8 mouse cellular contexts compared by ENCODE assay signal in genomic region chr5:52741391-52742111, GRCm38 (mm10). TPM values are rescaled to one million over a fixed set of nuclear protein-coding genes. Genes with fewer than 3 reads are reported as not detected.
A peak's percentile ranks its signal among the peaks of the same experiment; 100 is the strongest.
DNase-seq lines count a peak whose midpoint lies in the region; ATAC-seq and TF ChIP-seq lines count a peak whose summit lies in the region.

Pi4k2b (plus strand) TSS chr5:52741574.

- peak within 1 kb of the TSS; percentile 91 for H3K4me2 ChIP-seq in forebrain, postnatal 0 days (ENCODE audit: low read depth)

- peak; percentile 94 for ATAC-seq in forebrain, postnatal 0 days
- ATAC-seq in hematopoietic stem cell, adult 5-6 weeks (replicated peaks in 1 of 2; ENCODE audit: insufficient read depth in 1 of 2, low FRiP score in 2 of 2, low TSS enrichment in 1 of 2, low read depth in 1 of 2, poor library complexity in 2 of 2, severe bottlenecking in 2 of 2): peak; percentile 65 to 84

- TF ChIP-seq CTCF in cerebellum, adult 2 months (IDR thresholded peaks at IDR 0.05; ENCODE audit: borderline replicate concordance, insufficient read depth, low read depth, low read length): no peak
- TF ChIP-seq CTCF in forebrain, postnatal 0 days (IDR thresholded peaks at IDR 0.05; ENCODE audit: low read depth): no peak

- no peaks in the 10 kb centered on the region for H3K27me3 ChIP-seq in cerebellum, adult 2 months (ENCODE audit: control insufficient read depth, insufficient read depth, low read length)
- no peaks in the 10 kb centered on the region for H3K27me3 ChIP-seq in forebrain, postnatal 0 days (ENCODE audit: insufficient read depth, low read length)

- in situ Hi-C loops in ES-E14 (cut with MboI; ENCODE audit: low sequenced_read_pairs in 2 of 2, unreplicated experiment in 2 of 2): no loop called here

- H3K36me3 ChIP-seq in ES-E14 (ENCODE audit: control insufficient read depth, insufficient read depth, low read length, poor library complexity, severe bottlenecking): no peaks in the 10 kb centered on the region
- no peaks in the 10 kb centered on the region for H3K36me3 ChIP-seq in forebrain, postnatal 0 days (ENCODE audit: insufficient read depth)

- no peak within 1 kb of the TSS for H3K27ac ChIP-seq in ES-E14 (ENCODE audit: insufficient read depth, low read depth, low read length, poor library complexity, severe bottlenecking)
- H3K27ac ChIP-seq in cerebellum, adult 2 months (ENCODE audit: insufficient read depth, low read length): no peak within 1 kb of the TSS
- no peak within 1 kb of the TSS for H3K27ac ChIP-seq in forebrain, postnatal 0 days (ENCODE audit: low read depth, low read length)

- peak within 1 kb of the TSS; percentile 91 for H3K9ac ChIP-seq in ES-E14 (ENCODE audit: insufficient read depth, low read depth, low read length, poor library complexity, severe bottlenecking)
- peak within 1 kb of the TSS; percentile 56 for H3K9ac ChIP-seq in forebrain, postnatal 0 days

- H3K4me1 ChIP-seq in ES-E14 (ENCODE audit: control insufficient read depth in 2 of 2, insufficient read depth in 2 of 2, low read length in 2 of 2, poor library complexity in 1 of 2): no peaks in the 10 kb centered on the region
- no peaks in the 10 kb centered on the region for H3K4me1 ChIP-seq in cerebellum, adult 2 months (ENCODE audit: control insufficient read depth, insufficient read depth, low read length)
- H3K4me1 ChIP-seq in forebrain, postnatal 0 days (ENCODE audit: insufficient read depth): peaks cover 2% of the 10 kb centered on the region; the same call in 1 of the 2 replicates

- no peaks in the 10 kb centered on the region for H3K9me3 ChIP-seq in ES-E14 (ENCODE audit: control insufficient read depth, insufficient read depth, low read depth, low read length)
- H3K9me3 ChIP-seq in forebrain, postnatal 0 days (ENCODE audit: low read length): no peaks in the 10 kb centered on the region

- DNase-seq in ES-E14 (ENCODE audit: low read depth, low spot score): peak; percentile 46
- DNase-seq in cerebellum, adult 2 months: peak; percentile 45 to 47
- peak; percentile 62 for DNase-seq in forebrain, postnatal 0 days
- DNase-seq in layer of hippocampus, postnatal 10 days (ENCODE audit: low spot score in 2 of 2): peak; percentile 63 to 75
- peak; percentile 90 for DNase-seq in lung, postnatal 10 days
- peak; percentile 75 for DNase-seq in ovary, postnatal 14 days (ENCODE audit: low spot score)
- peak; percentile 90 for DNase-seq in thymus, postnatal 14 days

- no peak for TF ChIP-seq POLR2A in cerebellum, adult 2 months (IDR thresholded peaks at IDR 0.05; ENCODE audit: borderline replicate concordance, insufficient read depth, low read length)

- peak within 1 kb of the TSS; percentile 78 to 87 for H3K4me3 ChIP-seq in ES-E14 (ENCODE audit: insufficient read depth in 1 of 2, low read depth in 1 of 2, low read length in 2 of 2, poor library complexity in 1 of 2, severe bottlenecking in 1 of 2)
- H3K4me3 ChIP-seq in cerebellum, adult 2 months (replicated peaks; ENCODE audit: insufficient read depth, low read depth, low read length): peak within 1 kb of the TSS; percentile 54
- peak within 1 kb of the TSS; percentile 70 for H3K4me3 ChIP-seq in forebrain, postnatal 0 days (ENCODE audit: low read depth, low read length)

- 1% methylated on average over 69 of the region's 75 CpGs for WGBS in cerebellum, adult 2 months
- under 1% methylated on average over 75 of the region's 75 CpGs for WGBS in forebrain, postnatal 0 days

TF ChIP-seq in ES-E14, 5 proteins besides CTCF, POLR2A, EP300 and RAD21:
- TF ChIP-seq ZC3H11A (IDR thresholded peaks at IDR 0.05; ENCODE audit: borderline replicate concordance, low read depth, low read length) (no peak), HCFC1 (IDR thresholded peaks at IDR 0.05; ENCODE audit: borderline replicate concordance, insufficient read depth, low read length) (0 out of 2 replicates have a peak, but pooled peaks have one; percentile 32)
TF ChIP-seq in ES-E14: peak in this region for 1.

RNA-seq across cellular contexts. Expression of gene Pi4k2b, which starts in this region (rescaled TPM):
- 14.1 and 20.3 TPM in 2 replicates for total RNA-seq in ES-E14 (2012; rRNA removed)
- 1.9 and 2.1 TPM in 2 replicates for polyA plus RNA-seq in cerebellum, adult 2 months (2012; rRNA removed)
- 5.0 and 6.4 TPM in 2 replicates for total RNA-seq in forebrain, postnatal 0 days (2014; rRNA removed)
- polyA plus RNA-seq in forebrain, postnatal 0 days (2015; fragmentation: Nextera tagmentation; extraction: Ambion mirVana): 1.7 and 2.0 TPM in 2 replicates
- total RNA-seq in hematopoietic stem cell, adult 5-6 weeks (2017): 20.8 and 29.4 TPM in 2 replicates
- total RNA-seq in layer of hippocampus, postnatal 10 days (2021): 1 to 10 TPM; 3.0 to 4.9 TPM
